9 mouse cellular contexts compared by ENCODE assay signal in genomic region chr1:152622765-152623211, GRCm38 (mm10).
DNase-seq lines count a peak whose midpoint lies in the region; ATAC-seq and TF ChIP-seq lines count a peak whose summit lies in the region.
"Had no signal": no experiment of that assay in that cellular context is flagged by ENCODE, and none has a peak within 500 bp of the region (broad histone marks: within the 10 kb centered on the region; RNA-seq: fewer than 3 reads in every experiment).

No protein-coding gene starts in this region.

- H3K27ac ChIP-seq in forebrain, embryonic 10.5 days: 0 out of 2 replicates have a peak overlapping the region, but pooled peaks have one; percentile 9
- H3K27ac ChIP-seq in forebrain, embryonic 16.5 days (ENCODE audit: low read length): no peak overlapping the region
- H3K27ac ChIP-seq in forebrain, embryonic 15.5 days (replicated peaks): no peak overlapping the region
- peak overlapping the region; percentile 22; the same call in 1 of the 2 replicates for H3K27ac ChIP-seq in intestine, postnatal 0 days (ENCODE audit: low read depth, low read length)
- H3K27ac ChIP-seq in lung, embryonic 14.5 days (ENCODE audit: low read depth): peak overlapping the region; percentile 87; the same call in 1 of the 2 replicates

- no peak for DNase-seq in forebrain, embryonic 10.5 days (ENCODE audit: extremely low spot score, low spot score)
- peak; percentile 57 for DNase-seq in lung, embryonic 14.5 days
- DNase-seq in left cerebral cortex, postnatal 25 days (ENCODE audit: low spot score in 2 of 2): no peak
- DNase-seq in layer of hippocampus, adult 8-10 months (ENCODE audit: low spot score in 2 of 2): no peak

- no peak overlapping the region for H3K4me2 ChIP-seq in forebrain, embryonic 16.5 days (ENCODE audit: low read length)
- H3K4me2 ChIP-seq in forebrain, embryonic 15.5 days (replicated peaks): peak overlapping the region; percentile 54; the same call in 1 of the 2 replicates
- H3K4me2 ChIP-seq in intestine, postnatal 0 days (replicated peaks; ENCODE audit: low read depth): peak overlapping the region; percentile 71
- H3K4me2 ChIP-seq in lung, embryonic 14.5 days: peak overlapping the region; percentile 74

- WGBS in forebrain, embryonic 10.5 days: 85% methylated on average over 9 of the region's 9 CpGs
- WGBS in forebrain, embryonic 16.5 days: 88% methylated on average over 9 of the region's 9 CpGs
- 93% methylated on average over 9 of the region's 9 CpGs for WGBS in forebrain, embryonic 15.5 days
- WGBS in intestine, postnatal 0 days: 61% methylated on average over 9 of the region's 9 CpGs
- 42% methylated on average over 9 of the region's 9 CpGs for WGBS in lung, embryonic 14.5 days

- peaks cover 43% of the 10 kb centered on the region for H3K4me1 ChIP-seq in forebrain, embryonic 10.5 days
- H3K4me1 ChIP-seq in forebrain, embryonic 16.5 days (replicated peaks; ENCODE audit: control insufficient read depth, insufficient read depth, low read length): peaks cover 3% of the 10 kb centered on the region
- peaks cover 22% of the 10 kb centered on the region for H3K4me1 ChIP-seq in forebrain, embryonic 15.5 days
- peaks cover 19% of the 10 kb centered on the region; the same call in 1 of the 2 replicates for H3K4me1 ChIP-seq in intestine, postnatal 0 days (replicated peaks; ENCODE audit: control insufficient read depth, insufficient read depth, low read length)
- H3K4me1 ChIP-seq in lung, embryonic 14.5 days (ENCODE audit: insufficient read depth): peaks cover 26% of the 10 kb centered on the region

- peaks cover 4% of the 10 kb centered on the region; the same call in 1 of the 2 replicates for H3K9me3 ChIP-seq in forebrain, embryonic 10.5 days
- H3K9me3 ChIP-seq in forebrain, embryonic 16.5 days (ENCODE audit: control insufficient read depth, low read length): no peaks in the 10 kb centered on the region
- H3K9me3 ChIP-seq in forebrain, embryonic 15.5 days: no peaks in the 10 kb centered on the region
- H3K9me3 ChIP-seq in intestine, postnatal 0 days (ENCODE audit: control insufficient read depth): no peaks in the 10 kb centered on the region
- no peaks in the 10 kb centered on the region for H3K9me3 ChIP-seq in lung, embryonic 14.5 days (ENCODE audit: low read depth, low read length)

- TF ChIP-seq CTCF in intestine, postnatal 0 days (IDR thresholded peaks at IDR 0.05; ENCODE audit: low read depth): peak; percentile 21; the same call in 1 of the 2 replicates
- peak; percentile 28; the same call in 1 of the 2 replicates for TF ChIP-seq CTCF in lung, embryonic 14.5 days (IDR thresholded peaks at IDR 0.05; ENCODE audit: low read depth)

- peaks cover 33% of the 10 kb centered on the region for H3K27me3 ChIP-seq in forebrain, embryonic 10.5 days (ENCODE audit: poor library complexity, severe bottlenecking)
- no peaks in the 10 kb centered on the region; the same call in none of the 2 replicates for H3K27me3 ChIP-seq in forebrain, embryonic 16.5 days (replicated peaks; ENCODE audit: control insufficient read depth, insufficient read depth, low read length)
- H3K27me3 ChIP-seq in forebrain, embryonic 15.5 days: no peaks in the 10 kb centered on the region
- H3K27me3 ChIP-seq in intestine, postnatal 0 days (replicated peaks; ENCODE audit: control insufficient read depth, insufficient read depth, low read length): no peaks in the 10 kb centered on the region
- 0 out of 2 replicates have a peak, but pooled peaks cover 2% of the 10 kb centered on the region for H3K27me3 ChIP-seq in lung, embryonic 14.5 days (ENCODE audit: insufficient read depth, low read length)

- H3K9ac ChIP-seq in forebrain, embryonic 16.5 days (replicated peaks; ENCODE audit: low read depth, low read length): no peak overlapping the region
- H3K9ac ChIP-seq in forebrain, embryonic 15.5 days (replicated peaks): no peak overlapping the region
- peak overlapping the region; percentile 41; the same call in 1 of the 2 replicates for H3K9ac ChIP-seq in intestine, postnatal 0 days (ENCODE audit: low read depth, low read length)
- H3K9ac ChIP-seq in lung, embryonic 14.5 days: peak overlapping the region; percentile 55

- no peak for ATAC-seq in forebrain, embryonic 16.5 days
- ATAC-seq in forebrain, embryonic 15.5 days (replicated peaks): no peak
- ATAC-seq in intestine, postnatal 0 days: no peak
- ATAC-seq in lung, embryonic 14.5 days (ENCODE audit: insufficient read depth): no peak
- no peak for ATAC-seq in erythroid progenitor cell, adult 5-6 weeks (replicated peaks; ENCODE audit: low FRiP score, poor library complexity, severe bottlenecking)

- intact Hi-C loops in left cerebral cortex, postnatal 25 days (cut with DNase I): loop anchor here (5.0 kb wide), 1 partner anchor 45 kb away; no protein-coding TSS in a partner anchor

- H3K36me3 ChIP-seq in forebrain, embryonic 10.5 days (replicated peaks): peaks cover 36% of the 10 kb centered on the region
- no peaks in the 10 kb centered on the region for H3K36me3 ChIP-seq in forebrain, embryonic 16.5 days (ENCODE audit: control insufficient read depth, insufficient read depth)
- H3K36me3 ChIP-seq in forebrain, embryonic 15.5 days: no peaks in the 10 kb centered on the region
- no peaks in the 10 kb centered on the region for H3K36me3 ChIP-seq in intestine, postnatal 0 days (ENCODE audit: control insufficient read depth, insufficient read depth)
- H3K36me3 ChIP-seq in lung, embryonic 14.5 days (ENCODE audit: insufficient read depth): 0 out of 2 replicates have a peak, but pooled peaks cover 4% of the 10 kb centered on the region

- H3K4me3 ChIP-seq in forebrain, embryonic 10.5 days: peak overlapping the region; percentile 62; the same call in 1 of the 2 replicates
- no peak overlapping the region for H3K4me3 ChIP-seq in forebrain, embryonic 16.5 days (replicated peaks; ENCODE audit: low read length)
- no peak overlapping the region for H3K4me3 ChIP-seq in forebrain, embryonic 15.5 days
- H3K4me3 ChIP-seq in intestine, postnatal 0 days (ENCODE audit: low read depth, low read length): peak overlapping the region; percentile 57
- peak overlapping the region; percentile 54 for H3K4me3 ChIP-seq in lung, embryonic 14.5 days (ENCODE audit: low read depth, low read length)
- H3K4me3 ChIP-seq: erythroblast, embryonic 14.5 days had no signal

Comparison
In these comparisons a context has a peak if more than half of its experiments do, and no peak if none do; other contexts are left out.
1. H3K27ac ChIP-seq: peak in forebrain, embryonic 10.5 days (single experiment), intestine, postnatal 0 days (single experiment) and lung, embryonic 14.5 days (single experiment); none in forebrain, embryonic 16.5 days (single experiment) and forebrain, embryonic 15.5 days (single experiment).
2. H3K4me3 ChIP-seq: peak in forebrain, embryonic 10.5 days (single experiment), intestine, postnatal 0 days (single experiment) and lung, embryonic 14.5 days (single experiment); none in forebrain, embryonic 16.5 days (single experiment) and forebrain, embryonic 15.5 days (single experiment).
3. H3K9ac ChIP-seq: peak in intestine, postnatal 0 days (single experiment) and lung, embryonic 14.5 days (single experiment); none in forebrain, embryonic 16.5 days (single experiment) and forebrain, embryonic 15.5 days (single experiment).